Mouse (Mus musculus) CH12.LX (cell line): ENCODE data around the gene Xpnpep2.

ENCODE experiments used
- CTCF ChIP-seq, 2 experiments: IDR thresholded peaks in 1 of 2; conservative IDR thresholded peaks in 1 of 2; 2 replicates each; pipeline ENCODE4 v1.5.1; 2011 to 2012; ENCODE audit warnings: low read depth in 2 of 2, low read length in 2 of 2, improper control_type of control experiment in 1 of 2, inconsistent platforms in 1 of 2, mild to moderate bottlenecking in 1 of 2, moderate library complexity in 1 of 2
- ELF1 ChIP-seq: IDR thresholded peaks from 2 replicates; pipeline ENCODE4 v1.6.1; 2014; ENCODE audit warnings: low read depth, mild to moderate bottlenecking, inconsistent platforms, low read length, improper control_type of control experiment
- EP300 ChIP-seq: IDR thresholded peaks from 2 replicates; pipeline ENCODE4 v1.6.1; 2011; ENCODE audit warnings: low read length, improper control_type of control experiment
- HCFC1 ChIP-seq: IDR thresholded peaks from 2 replicates; pipeline ENCODE4 v1.6.1; 2012; ENCODE audit warnings: low read depth, mild to moderate bottlenecking, inconsistent platforms, low read length, improper control_type of control experiment
- MAX ChIP-seq: IDR thresholded peaks from 2 replicates; pipeline ENCODE4 v1.6.1; 2011; ENCODE audit warnings: low read length, improper control_type of control experiment
- PAX5 ChIP-seq: IDR thresholded peaks from 2 replicates; pipeline ENCODE4 v1.6.1; 2012; ENCODE audit warnings: low read length, inconsistent platforms, mixed read lengths
- POLR2A ChIP-seq: IDR thresholded peaks from 2 replicates; pipeline ENCODE4 v1.6.1; 2011; ENCODE audit warnings: low read depth, mild to moderate bottlenecking, improper control_type of control experiment, low read length
- RCOR1 ChIP-seq: conservative IDR thresholded peaks from 2 replicates; pipeline ENCODE4 v1.6.1; 2012; ENCODE audit warnings: low read depth, mild to moderate bottlenecking, inconsistent platforms, low read length, improper control_type of control experiment
- SIN3A ChIP-seq: IDR thresholded peaks from 2 replicates; pipeline ENCODE4 v1.6.1; 2012; ENCODE audit warnings: low read length, improper control_type of control experiment, inconsistent platforms

DNA sequence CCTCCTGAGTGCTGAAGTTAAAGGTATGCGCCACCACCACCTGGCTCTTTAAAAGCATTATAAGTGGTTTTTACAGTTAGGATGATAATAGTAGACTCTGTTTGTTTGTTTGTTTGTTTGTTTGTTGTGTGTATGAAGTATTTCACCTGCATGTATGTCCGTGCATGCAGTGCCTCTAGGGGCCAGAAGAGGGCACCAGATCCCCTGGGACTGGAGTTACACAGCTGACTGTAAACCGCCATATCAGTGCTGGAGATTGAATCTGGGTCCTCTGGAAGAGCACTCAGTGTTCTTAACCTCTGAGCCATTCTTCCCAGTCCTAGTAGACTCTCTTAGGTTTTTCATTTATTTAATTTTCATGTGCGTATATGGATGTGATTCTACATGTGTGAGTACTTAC is 13.9 kb upstream of the Xpnpep2 start:
- TF ChIP-seq ELF1: no peak
- TF ChIP-seq POLR2A: no peak
- TF ChIP-seq CTCF (conservative IDR thresholded peaks at IDR 0.05 in 1 of 2, IDR thresholded peaks at IDR 0.05 in 1 of 2; ENCODE audit: low read depth in 2 of 2, low read length in 2 of 2): peak; percentile 53 to 63
- no peak for TF ChIP-seq MAX
- TF ChIP-seq EP300: no peak
- TF ChIP-seq PAX5: no peak
- TF ChIP-seq RCOR1: no peak
- TF ChIP-seq HCFC1: no peak
- no peak for TF ChIP-seq SIN3A
